Mouse (Mus musculus) thymus, adult 2 months (tissue): Measurements from ENCODE around the gene Ptpn21. TPM values are rescaled to one million over a fixed set of nuclear protein-coding genes. Genes with fewer than 3 reads are reported as not detected.
A peak's percentile ranks its signal among the peaks of the same experiment; 100 is the strongest.

Source experiments
- DNase-seq: peaks from one replicate; pipeline ENCODE4 v3.0.0; 2021
- H3K27ac ChIP-seq: fragments of 200-500 bp; 2 replicates; pipeline ENCODE4 v1.5.1; 2012; ENCODE audit warnings: low read length, control low read depth; ENCODE audit not compliant: control insufficient read depth, insufficient read depth
- H3K27me3 ChIP-seq: fragments of 200-500 bp; 2 replicates; pipeline ENCODE4 v1.6.1; 2012; ENCODE audit warnings: mild to moderate bottlenecking, low read length, moderate library complexity, mixed read lengths; ENCODE audit not compliant: control insufficient read depth, insufficient read depth
- H3K36me3 ChIP-seq: fragments of 200-500 bp; 2 replicates; pipeline ENCODE4 v1.6.1; 2012; ENCODE audit warnings: mild to moderate bottlenecking, low read length, moderate library complexity; ENCODE audit not compliant: control insufficient read depth, insufficient read depth
- H3K4me1 ChIP-seq: fragments of 200-500 bp; replicated peaks from 2 replicates; pipeline ENCODE4 v1.6.1; 2012; ENCODE audit warnings: low read length; ENCODE audit not compliant: control insufficient read depth, insufficient read depth
- H3K4me3 ChIP-seq: fragments of 200-500 bp; 2 replicates; pipeline ENCODE4 v1.5.1; 2012; ENCODE audit warnings: mild to moderate bottlenecking, low read length, control low read depth, moderate library complexity; ENCODE audit not compliant: control insufficient read depth, insufficient read depth
- CTCF ChIP-seq: fragments of 200-500 bp; IDR thresholded peaks from 2 replicates; pipeline ENCODE4 v1.5.1; 2012; ENCODE audit warnings: mild to moderate bottlenecking, control low read depth, low read length, moderate library complexity, borderline replicate concordance; ENCODE audit not compliant: control insufficient read depth, poor library complexity, insufficient read depth; ENCODE audit errors: extremely low read depth
- POLR2A ChIP-seq: fragments of 200-500 bp; IDR thresholded peaks from 2 replicates; pipeline ENCODE4 v1.6.1; 2012; ENCODE audit warnings: mild to moderate bottlenecking, low read length, control low read depth, moderate library complexity; ENCODE audit not compliant: control insufficient read depth, poor library complexity, insufficient read depth; ENCODE audit errors: extremely low read depth
- WGBS: fragments of 180-500 bp; shearing (Covaris S2); methylation state at CpG from one replicate; pipeline ENCODE4 v1.1.7; 2018; 5-methylcytosine and 5-hydroxymethylcytosine counted together
- polyA plus RNA-seq: library from polyadenylated mRNA; depleted of rRNA; stranded (reverse); fragments of >200 nt; gene quantifications from 2 replicates; pipeline ENCODE4 v1.2.3, GENCODE M21; 2012

Ptpn21 gene
- polyA plus RNA-seq, 1 experiment = 7.9 TPM

DNA sequence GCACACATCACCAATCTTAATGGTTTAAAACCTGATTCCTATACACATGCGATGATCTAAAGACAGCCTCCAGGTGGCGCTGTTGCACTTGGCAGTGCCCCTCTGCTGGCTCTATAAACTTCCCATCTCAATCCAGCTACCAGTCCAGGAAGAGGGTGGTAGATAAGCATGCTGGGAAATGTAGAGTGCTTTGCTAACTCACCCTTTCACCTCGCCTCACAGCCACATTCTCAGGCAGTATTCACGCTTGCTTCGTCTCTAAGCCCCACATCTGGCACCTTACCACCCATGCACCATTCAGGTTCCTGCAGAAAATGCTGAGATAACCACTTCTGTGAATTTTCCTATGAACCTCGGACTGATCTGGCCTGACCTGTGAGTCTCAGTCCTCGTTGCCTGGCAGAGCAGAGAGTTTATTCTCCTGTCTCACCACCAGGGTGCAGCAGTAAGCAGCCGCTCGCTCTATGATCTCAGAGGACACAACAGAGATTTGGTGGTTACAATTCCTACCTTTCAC, 62.5 kb downstream of the Ptpn21 start:
- no peaks in the 10 kb centered on the region for H3K36me3 ChIP-seq
- peak overlapping the region; percentile 35 for H3K4me3 ChIP-seq
- WGBS = 3% methylated on average over 9 of the region's 9 CpGs
- no peak overlapping the region for H3K27ac ChIP-seq
- peaks cover 8% of the 10 kb centered on the region for H3K4me1 ChIP-seq
- peak; percentile 75 for DNase-seq
- H3K27me3 ChIP-seq = no peaks in the 10 kb centered on the region
- TF ChIP-seq CTCF (peak; percentile 64; the same call in 1 of the 2 replicates), POLR2A (no peak)

- TF ChIP-seq CTCF = no peak
- no peak for TF ChIP-seq POLR2A
- Histone ChIP-seq H3K4me3 (no peak overlapping the region), H3K4me1 (peaks cover 8% of the 10 kb centered on the region), H3K27ac (no peak overlapping the region), H3K27me3 (no peaks in the 10 kb centered on the region), H3K36me3 (no peaks in the 10 kb centered on the region)
- DNase-seq = no peak
- WGBS = 60% methylated on average over 6 of the region's 6 CpGs
These were observed 63.3 kb downstream of the Ptpn21 start for GRCm38 (mm10) chr12:98673879-98674278.

DNA sequence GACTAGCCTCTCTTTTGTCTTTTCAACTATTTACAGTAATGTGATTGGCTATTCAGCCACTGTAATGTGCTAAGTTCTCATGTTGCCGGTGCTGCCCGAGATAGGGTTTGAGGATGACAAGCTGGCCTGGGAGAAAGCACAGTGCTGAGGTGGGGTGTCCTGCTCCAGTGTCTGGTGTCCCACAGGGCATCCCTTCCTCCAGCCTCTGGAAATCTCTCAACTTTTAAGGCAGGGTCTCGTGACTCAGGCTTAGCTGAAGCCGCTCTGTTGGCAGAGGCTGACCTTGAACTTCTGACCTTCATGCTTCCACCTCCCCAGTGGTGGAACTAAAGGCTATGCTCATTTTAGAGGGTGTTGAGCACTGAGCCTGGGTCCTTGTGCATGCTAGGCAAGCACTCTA, 66.8 kb downstream of the Ptpn21 start:
- Histone ChIP-seq H3K4me3 (no peak overlapping the region), H3K4me1 (no peaks in the 10 kb centered on the region), H3K27ac (no peak overlapping the region), H3K36me3 (no peaks in the 10 kb centered on the region), H3K27me3 (no peaks in the 10 kb centered on the region)
- no peak for DNase-seq
- TF ChIP-seq CTCF = no peak
- TF ChIP-seq POLR2A = no peak
- 69% methylated on average over 4 of the region's 4 CpGs for WGBS

DNA sequence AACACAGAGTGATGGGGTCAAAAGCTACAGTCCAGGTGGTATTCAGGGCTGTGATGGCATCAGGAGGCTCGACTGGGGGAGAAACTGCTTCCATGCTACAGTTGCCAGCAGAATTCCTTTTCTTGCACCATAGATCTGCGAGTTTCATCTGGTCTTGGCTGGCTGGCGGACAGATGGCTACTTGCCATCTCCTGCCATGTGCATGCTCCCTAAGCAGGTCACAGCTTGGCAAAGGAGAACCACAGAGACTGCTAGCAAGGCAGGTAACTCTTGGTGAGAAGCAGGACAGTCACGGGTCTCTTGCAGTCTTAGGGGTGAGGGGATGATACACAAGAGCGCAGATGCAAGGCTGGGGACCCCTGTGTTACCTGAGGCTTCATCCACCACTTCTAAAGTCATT, 67.3 kb downstream of the Ptpn21 start:
- DNase-seq = no peak
- no peak overlapping the region for H3K4me3 ChIP-seq
- WGBS = 85% methylated on average over 5 of the region's 5 CpGs

GRCm38 (mm10) chr12:98669086-98669485, 68.1 kb downstream of the Ptpn21 start:
- no peaks in the 10 kb centered on the region for H3K4me1 ChIP-seq
- no peak for DNase-seq
- WGBS = 94% methylated on average over 10 of the region's 10 CpGs
- no peak overlapping the region for H3K27ac ChIP-seq
- H3K4me3 ChIP-seq = no peak overlapping the region
- TF ChIP-seq POLR2A (no peak), CTCF (no peak)
- H3K36me3 ChIP-seq = no peaks in the 10 kb centered on the region
- H3K27me3 ChIP-seq = no peaks in the 10 kb centered on the region

More for the DNA sequence above, 67.3 kb downstream of the Ptpn21 start:
- Histone ChIP-seq H3K36me3 (no peaks in the 10 kb centered on the region), H3K27me3 (no peaks in the 10 kb centered on the region), H3K27ac (no peak overlapping the region), H3K4me1 (no peaks in the 10 kb centered on the region)
- TF ChIP-seq CTCF (no peak), POLR2A (no peak)

DNA sequence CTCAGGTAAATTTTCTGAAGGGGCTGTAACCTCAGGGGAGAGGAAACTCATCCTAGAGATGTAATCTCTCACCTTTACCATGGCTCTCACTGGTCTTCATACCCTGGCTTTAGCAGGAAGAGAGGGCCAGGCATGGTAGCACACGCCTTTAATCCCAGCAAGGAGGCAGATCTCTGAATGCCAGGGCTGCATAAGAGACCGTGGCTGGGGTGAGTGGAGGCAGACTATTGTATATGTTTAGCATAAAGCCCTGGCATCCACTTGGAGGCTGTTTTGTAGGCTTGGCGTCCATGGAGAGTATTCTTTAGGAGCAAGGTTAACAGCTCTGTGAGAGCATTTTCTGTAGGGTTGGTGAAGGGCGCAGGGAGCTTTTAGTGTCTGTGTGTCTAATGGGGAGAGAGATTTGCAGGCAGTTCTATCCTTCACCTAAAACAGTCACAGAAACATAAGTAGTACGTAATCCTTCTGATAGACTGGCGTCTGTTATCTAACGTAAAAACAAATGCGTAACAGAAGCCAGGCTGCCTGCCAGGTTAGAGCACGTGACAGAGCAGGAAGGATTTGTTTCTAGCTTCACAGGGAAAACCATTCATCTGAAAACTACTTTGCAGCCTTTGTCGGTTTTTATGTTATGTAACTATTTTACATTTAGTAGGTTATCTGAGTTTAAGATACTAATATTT, 68.9 kb downstream of the Ptpn21 start:
- H3K27ac ChIP-seq = no peak overlapping the region
- DNase-seq = no peak
- WGBS = 80% methylated on average over 10 of the region's 10 CpGs

More for the DNA sequence above, 68.9 kb downstream of the Ptpn21 start:
- no peaks in the 10 kb centered on the region for H3K4me1 ChIP-seq
- H3K27me3 ChIP-seq = no peaks in the 10 kb centered on the region
- no peak for TF ChIP-seq POLR2A
- TF ChIP-seq CTCF = no peak
- H3K36me3 ChIP-seq = no peaks in the 10 kb centered on the region
- H3K4me3 ChIP-seq = no peak overlapping the region
